ENCODE assay signal across 8 mouse cellular contexts in genomic region chr2:119595308-119595707, GRCm38 (mm10). TPM values are rescaled to one million over a fixed set of nuclear protein-coding genes. Genes with fewer than 3 reads are reported as not detected.
DNase-seq lines count a peak whose midpoint lies in the region; ATAC-seq and TF ChIP-seq lines count a peak whose summit lies in the region.

No protein-coding gene starts in this region.

- no peaks in the 10 kb centered on the region for H3K9me3 ChIP-seq in kidney, embryonic 16.5 days (ENCODE audit: low read length)
- no peaks in the 10 kb centered on the region for H3K9me3 ChIP-seq in hindbrain, postnatal 0 days (ENCODE audit: low read length)
- H3K9me3 ChIP-seq in midbrain, embryonic 16.5 days (replicated peaks; ENCODE audit: control insufficient read depth, low read length, poor library complexity, severe bottlenecking), result no peaks in the 10 kb centered on the region

- H3K4me3 ChIP-seq in kidney, embryonic 16.5 days (ENCODE audit: low read length), result peak overlapping the region; percentile 75
- peak overlapping the region; percentile 96 for H3K4me3 ChIP-seq in cortical plate, adult 2 months (ENCODE audit: insufficient read depth, low read length)
- peak overlapping the region; percentile 81 for H3K4me3 ChIP-seq in hindbrain, postnatal 0 days (ENCODE audit: low read length)
- H3K4me3 ChIP-seq in midbrain, embryonic 16.5 days (ENCODE audit: low read depth, low read length), result peak overlapping the region; percentile 80

- H3K27me3 ChIP-seq in kidney, embryonic 16.5 days (ENCODE audit: insufficient read depth, low read length), result no peaks in the 10 kb centered on the region
- no peaks in the 10 kb centered on the region for H3K27me3 ChIP-seq in hindbrain, postnatal 0 days (ENCODE audit: insufficient read depth, low read length)
- H3K27me3 ChIP-seq in midbrain, embryonic 16.5 days (ENCODE audit: control insufficient read depth, insufficient read depth, low read depth, low read length), result no peaks in the 10 kb centered on the region

- TF ChIP-seq POLR2A in cortical plate, adult 2 months (IDR thresholded peaks at IDR 0.05; ENCODE audit: extremely low read depth, insufficient read depth, low read length), result no peak

- H3K27ac ChIP-seq in kidney, embryonic 16.5 days (ENCODE audit: low read length), result no peak overlapping the region
- H3K27ac ChIP-seq in cortical plate, adult 2 months (ENCODE audit: insufficient read depth, low read length), result no peak overlapping the region
- H3K27ac ChIP-seq in hindbrain, postnatal 0 days, result no peak overlapping the region
- H3K27ac ChIP-seq in midbrain, embryonic 16.5 days (ENCODE audit: low read length), result no peak overlapping the region

- H3K4me2 ChIP-seq in kidney, embryonic 16.5 days (replicated peaks; ENCODE audit: low read depth, low read length), result peak overlapping the region; percentile 78
- H3K4me2 ChIP-seq in hindbrain, postnatal 0 days (ENCODE audit: low read depth, low read length), result peak overlapping the region; percentile 78
- H3K4me2 ChIP-seq in midbrain, embryonic 16.5 days (ENCODE audit: low read length), result peak overlapping the region; percentile 71

- no peak for TF ChIP-seq CTCF in cortical plate, adult 2 months (IDR thresholded peaks at IDR 0.05; ENCODE audit: extremely low read depth, insufficient read depth, low read length)
- TF ChIP-seq CTCF in hindbrain, postnatal 0 days (IDR thresholded peaks at IDR 0.05; ENCODE audit: low read depth), result no peak

- peaks cover 23% of the 10 kb centered on the region for H3K36me3 ChIP-seq in kidney, embryonic 16.5 days (ENCODE audit: insufficient read depth, low read length)
- H3K36me3 ChIP-seq in hindbrain, postnatal 0 days (ENCODE audit: insufficient read depth, low read length), result peaks cover 18% of the 10 kb centered on the region
- peaks cover 18% of the 10 kb centered on the region; the same call in 1 of the 2 replicates for H3K36me3 ChIP-seq in midbrain, embryonic 16.5 days (ENCODE audit: control insufficient read depth, insufficient read depth, low read length)

- DNase-seq in kidney, adult 11 months, result no peak
- DNase-seq in hindbrain, postnatal 0 days (ENCODE audit: low spot score), result no peak
- DNase-seq in cerebellum, postnatal 36 days, result no peak
- no peak for DNase-seq in kidney, adult 8-10 months
- DNase-seq in cerebellum, adult 9-10 months, result no peak

- no peak for ATAC-seq in kidney, embryonic 16.5 days (ENCODE audit: low FRiP score, low TSS enrichment)
- no peak for ATAC-seq in hindbrain, postnatal 0 days
- no peak for ATAC-seq in midbrain, embryonic 16.5 days

- WGBS in kidney, embryonic 16.5 days, result 21% methylated on average over 4 of the region's 4 CpGs
- 33% methylated on average over 4 of the region's 4 CpGs for WGBS in hindbrain, postnatal 0 days
- 50% methylated on average over 4 of the region's 4 CpGs for WGBS in midbrain, embryonic 16.5 days

- H3K9ac ChIP-seq in kidney, embryonic 16.5 days (replicated peaks; ENCODE audit: low read length), result peak overlapping the region; percentile 96
- peak overlapping the region; percentile 92 for H3K9ac ChIP-seq in hindbrain, postnatal 0 days (replicated peaks; ENCODE audit: low read length)
- peak overlapping the region; percentile 15; the same call in 1 of the 2 replicates for H3K9ac ChIP-seq in midbrain, embryonic 16.5 days (ENCODE audit: low read depth, low read length)

- H3K4me1 ChIP-seq in kidney, embryonic 16.5 days (ENCODE audit: insufficient read depth, low read length), result peaks cover 18% of the 10 kb centered on the region
- H3K4me1 ChIP-seq in cortical plate, adult 2 months (ENCODE audit: control insufficient read depth, insufficient read depth, low read length), result peaks cover 12% of the 10 kb centered on the region
- peaks cover 2% of the 10 kb centered on the region; the same call in 1 of the 2 replicates for H3K4me1 ChIP-seq in hindbrain, postnatal 0 days (ENCODE audit: insufficient read depth, low read length)
- H3K4me1 ChIP-seq in midbrain, embryonic 16.5 days (ENCODE audit: control insufficient read depth, insufficient read depth, low read length), result peaks cover 21% of the 10 kb centered on the region

RNA-seq across cellular contexts. Expression of gene Nusap1, which starts 22.8 kb away (rescaled TPM):
- 73.2 and 78.0 TPM in 2 replicates for polyA plus RNA-seq in kidney, embryonic 16.5 days (2015; fragmentation: Nextera tagmentation; extraction: Ambion mirVana)
- polyA plus RNA-seq in cortical plate, adult 2 months (2012; rRNA removed), result 0.30 and 0.61 TPM in 2 replicates
- total RNA-seq in hindbrain, postnatal 0 days (2014; rRNA removed), result 7.1 and 8.4 TPM in 2 replicates
- polyA plus RNA-seq in hindbrain, postnatal 0 days (2015; fragmentation: Nextera tagmentation; extraction: Ambion mirVana), result 13.3 and 13.8 TPM in 2 replicates
- 7.1 and 9.6 TPM in 2 replicates for polyA plus RNA-seq in midbrain, embryonic 16.5 days (2015; fragmentation: Nextera tagmentation; extraction: Ambion mirVana)

RNA-seq across cellular contexts. Expression of gene Oip5, which starts 23.0 kb away (rescaled TPM):
- 28.9 and 31.2 TPM in 2 replicates for polyA plus RNA-seq in kidney, embryonic 16.5 days (2015; fragmentation: Nextera tagmentation; extraction: Ambion mirVana)
- 1.1 and 1.4 TPM in 2 replicates for polyA plus RNA-seq in cortical plate, adult 2 months (2012; rRNA removed)
- total RNA-seq in hindbrain, postnatal 0 days (2014; rRNA removed), result 5.8 and 6.2 TPM in 2 replicates
- 6.0 and 6.4 TPM in 2 replicates for polyA plus RNA-seq in hindbrain, postnatal 0 days (2015; fragmentation: Nextera tagmentation; extraction: Ambion mirVana)
- polyA plus RNA-seq in midbrain, embryonic 16.5 days (2015; fragmentation: Nextera tagmentation; extraction: Ambion mirVana), result 3.4 and 3.7 TPM in 2 replicates

RNA-seq across cellular contexts. Expression of gene Chp1, which starts 47.8 kb away (rescaled TPM):
- polyA plus RNA-seq in kidney, embryonic 16.5 days (2015; fragmentation: Nextera tagmentation; extraction: Ambion mirVana), result 66.1 and 68.6 TPM in 2 replicates
- 129 and 130 TPM in 2 replicates for polyA plus RNA-seq in cortical plate, adult 2 months (2012; rRNA removed)
- total RNA-seq in hindbrain, postnatal 0 days (2014; rRNA removed), result 49.2 and 54.8 TPM in 2 replicates
- 51.4 and 52.4 TPM in 2 replicates for polyA plus RNA-seq in hindbrain, postnatal 0 days (2015; fragmentation: Nextera tagmentation; extraction: Ambion mirVana)
- 58.4 and 59.6 TPM in 2 replicates for polyA plus RNA-seq in midbrain, embryonic 16.5 days (2015; fragmentation: Nextera tagmentation; extraction: Ambion mirVana)

RNA-seq across cellular contexts. Expression of gene Exd1, which starts 47.9 kb away (rescaled TPM):
- 0.41 and 0.84 TPM in 2 replicates for polyA plus RNA-seq in kidney, embryonic 16.5 days (2015; fragmentation: Nextera tagmentation; extraction: Ambion mirVana)
- 0.75 and 1.1 TPM in 2 replicates for polyA plus RNA-seq in cortical plate, adult 2 months (2012; rRNA removed)
- total RNA-seq in hindbrain, postnatal 0 days (2014; rRNA removed), result 0.83 and 1.2 TPM in 2 replicates
- polyA plus RNA-seq in hindbrain, postnatal 0 days (2015; fragmentation: Nextera tagmentation; extraction: Ambion mirVana), result 0.58 and 0.74 TPM in 2 replicates
- polyA plus RNA-seq in midbrain, embryonic 16.5 days (2015; fragmentation: Nextera tagmentation; extraction: Ambion mirVana), result 1.0 TPM in 2 replicates

Comparison
In these comparisons a context has a peak if more than half of its experiments do, and no peak if none do; other contexts are left out.
1. H3K9ac ChIP-seq: peak in every context shown above with its lines; median percentile 96 in kidney, embryonic 16.5 days; 92 in hindbrain, postnatal 0 days; 15 in midbrain, embryonic 16.5 days.